Mouse (Mus musculus) heart, embryonic 13.5 days (tissue): Measurements from ENCODE around the gene Fam193b. TPM values are rescaled to one million over a fixed set of nuclear protein-coding genes. Genes with fewer than 3 reads are reported as not detected.

ENCODE experiments used
- ATAC-seq: fragments of 200-750 bp; cut with Nextera tagmentation; 2 replicates; pipeline ENCODE4 v1.8.0; 2017; ENCODE audit warnings: moderate TSS enrichment; ENCODE audit not compliant: insufficient number of reproducible peaks, low FRiP score, low TSS enrichment; ENCODE audit errors: extremely low read depth
- H3K27ac ChIP-seq: fragments of 300-500 bp; sonication (generic); replicated peaks from 2 replicates; pipeline ENCODE4 v1.5.1; 2015; ENCODE audit warnings: moderate library complexity, mild to moderate bottlenecking, inconsistent platforms
- H3K27me3 ChIP-seq: fragments of 300-500 bp; sonication (generic); replicated peaks from 2 replicates; pipeline ENCODE4 v1.6.1; 2015; ENCODE audit warnings: mild to moderate bottlenecking, inconsistent platforms
- H3K36me3 ChIP-seq: fragments of 300-500 bp; sonication (generic); 2 replicates; pipeline ENCODE4 v1.6.1; 2015; ENCODE audit warnings: mild to moderate bottlenecking, inconsistent platforms
- H3K4me1 ChIP-seq: fragments of 300-500 bp; sonication (generic); 2 replicates; pipeline ENCODE4 v1.6.1; 2015; ENCODE audit warnings: inconsistent platforms
- H3K4me2 ChIP-seq: fragments of 300-500 bp; sonication (generic); 2 replicates; pipeline ENCODE4 v1.6.1; 2015; ENCODE audit warnings: inconsistent platforms, mild to moderate bottlenecking, moderate library complexity
- H3K4me3 ChIP-seq: fragments of 300-500 bp; sonication (generic); 2 replicates; pipeline ENCODE4 v1.5.1; 2015; ENCODE audit warnings: moderate library complexity, mild to moderate bottlenecking, inconsistent platforms
- H3K9ac ChIP-seq: fragments of 300-500 bp; sonication (generic); 2 replicates; pipeline ENCODE4 v1.6.1; 2015; ENCODE audit warnings: inconsistent platforms, mild to moderate bottlenecking, moderate library complexity
- H3K9me3 ChIP-seq: fragments of 300-500 bp; sonication (generic); 2 replicates; pipeline ENCODE4 v1.6.1; 2016; ENCODE audit warnings: inconsistent platforms
- WGBS: fragments of 180-500 bp; shearing (Covaris S2); methylation state at CpG from one replicate; pipeline ENCODE4 v1.1.7; 2015; ENCODE audit warnings: mixed read lengths; 5-methylcytosine and 5-hydroxymethylcytosine counted together
- polyA plus RNA-seq: library from polyadenylated mRNA; unstranded; fragments of >200 nt; fragmentation: Nextera tagmentation; extraction: Ambion mirVana; gene quantifications from 2 replicates; pipeline ENCODE4 v1.2.1, GENCODE M21; 2015

The Fam193b gene
- polyA plus RNA-seq, 1 experiment from 2014 or later = 23.7 TPM

GRCm38 (mm10) chr13:55510668-55511491 is 60.0 kb downstream of the Fam193b start:
- H3K27me3 ChIP-seq = peaks cover 21% of the 10 kb centered on the region
- peaks cover 51% of the 10 kb centered on the region for H3K36me3 ChIP-seq
- peak overlapping the region; percentile 98 for H3K9ac ChIP-seq
- H3K4me2 ChIP-seq = peak overlapping the region; percentile 80
- peaks cover 55% of the 10 kb centered on the region for H3K4me1 ChIP-seq
- no peaks in the 10 kb centered on the region for H3K9me3 ChIP-seq
- H3K4me3 ChIP-seq = peak overlapping the region; percentile 93
- peak; percentile 56 for ATAC-seq
- H3K27ac ChIP-seq = peak overlapping the region; percentile 99
- WGBS = 4% methylated on average over 6 of the region's 6 CpGs

GRCm38 (mm10) chr13:55510332-55510667 is 60.6 kb downstream of the Fam193b start:
- Histone ChIP-seq H3K36me3 (peaks cover 57% of the 10 kb centered on the region), H3K9ac (peak overlapping the region; percentile 69), H3K4me3 (peak overlapping the region; percentile 93), H3K4me2 (peak overlapping the region; percentile 80), H3K4me1 (peaks cover 55% of the 10 kb centered on the region), H3K27ac (peak overlapping the region; percentile 99), H3K27me3 (peaks cover 17% of the 10 kb centered on the region), H3K9me3 (no peaks in the 10 kb centered on the region)
- ATAC-seq = no peak
- 22% methylated on average over 3 of the region's 3 CpGs for WGBS

GRCm38 (mm10) chr13:55508531-55508930 is 62.4 kb downstream of the Fam193b start:
- no peak for ATAC-seq
- peaks cover 59% of the 10 kb centered on the region for H3K4me1 ChIP-seq
- WGBS = 87% methylated on average over 10 of the region's 10 CpGs

GRCm38 (mm10) chr13:55507877-55508276 is 63.0 kb downstream of the Fam193b start:
- no peak overlapping the region for H3K4me2 ChIP-seq
- H3K36me3 ChIP-seq = peaks cover 81% of the 10 kb centered on the region
- peaks cover 61% of the 10 kb centered on the region for H3K4me1 ChIP-seq
- no peak overlapping the region for H3K4me3 ChIP-seq
- H3K9ac ChIP-seq = no peak overlapping the region
- no peak overlapping the region for H3K27ac ChIP-seq
- 0 out of 2 replicates have a peak, but pooled peaks cover 4% of the 10 kb centered on the region for H3K27me3 ChIP-seq
- 67% methylated on average over 11 of the region's 11 CpGs for WGBS
- ATAC-seq = no peak
- no peaks in the 10 kb centered on the region for H3K9me3 ChIP-seq

More at GRCm38 (mm10) chr13:55508531-55508930, 62.4 kb downstream of the Fam193b start:
- H3K27me3 ChIP-seq = 0 out of 2 replicates have a peak, but pooled peaks cover 4% of the 10 kb centered on the region
- H3K9ac ChIP-seq = 0 out of 2 replicates have a peak overlapping the region, but pooled peaks have one; percentile 69
- no peak overlapping the region for H3K4me2 ChIP-seq
- no peak overlapping the region for H3K27ac ChIP-seq
- H3K4me3 ChIP-seq = no peak overlapping the region
- H3K36me3 ChIP-seq = peaks cover 75% of the 10 kb centered on the region
- H3K9me3 ChIP-seq = no peaks in the 10 kb centered on the region

- H3K9ac ChIP-seq = no peak overlapping the region
- 93% methylated on average over 10 of the region's 10 CpGs for WGBS
- 0 out of 2 replicates have a peak, but pooled peaks cover 4% of the 10 kb centered on the region for H3K27me3 ChIP-seq
- H3K27ac ChIP-seq = no peak overlapping the region
- H3K9me3 ChIP-seq = no peaks in the 10 kb centered on the region
- H3K36me3 ChIP-seq = peaks cover 91% of the 10 kb centered on the region
- H3K4me3 ChIP-seq = no peak overlapping the region
- no peak overlapping the region for H3K4me2 ChIP-seq
- no peak for ATAC-seq
- peaks cover 53% of the 10 kb centered on the region for H3K4me1 ChIP-seq
These were observed 64.2 kb downstream of the Fam193b start for GRCm38 (mm10) chr13:55506697-55507096.

GRCm38 (mm10) chr13:55505810-55506209 is 65.1 kb downstream of the Fam193b start:
- no peak overlapping the region for H3K27ac ChIP-seq
- peaks cover 44% of the 10 kb centered on the region for H3K4me1 ChIP-seq
- no peak for ATAC-seq
- 91% methylated on average over 9 of the region's 9 CpGs for WGBS
- H3K36me3 ChIP-seq = peaks cover 96% of the 10 kb centered on the region
- no peak overlapping the region for H3K4me2 ChIP-seq
- H3K9me3 ChIP-seq = no peaks in the 10 kb centered on the region
- no peak overlapping the region for H3K4me3 ChIP-seq
- no peak overlapping the region for H3K9ac ChIP-seq
- H3K27me3 ChIP-seq = peaks cover 5% of the 10 kb centered on the region; the same call in 1 of the 2 replicates

- H3K9ac ChIP-seq = no peak overlapping the region
- ATAC-seq = no peak
- WGBS = 88% methylated on average over 5 of the region's 5 CpGs
These were observed 66.5 kb downstream of the Fam193b start for GRCm38 (mm10) chr13:55504390-55504789.

GRCm38 (mm10) chr13:55502405-55502804 is 68.5 kb downstream of the Fam193b start:
- no peak for ATAC-seq
- Histone ChIP-seq H3K9me3 (no peaks in the 10 kb centered on the region), H3K27ac (no peak overlapping the region), H3K36me3 (peaks cover 99% of the 10 kb centered on the region), H3K4me1 (peaks cover 16% of the 10 kb centered on the region), H3K9ac (no peak overlapping the region), H3K4me3 (no peak overlapping the region), H3K27me3 (peaks cover 30% of the 10 kb centered on the region), H3K4me2 (no peak overlapping the region)
- WGBS = 80% methylated on average over 8 of the region's 8 CpGs

More at GRCm38 (mm10) chr13:55504390-55504789, 66.5 kb downstream of the Fam193b start:
- Histone ChIP-seq H3K27me3 (peaks cover 12% of the 10 kb centered on the region; the same call in 1 of the 2 replicates), H3K4me3 (no peak overlapping the region), H3K9me3 (no peaks in the 10 kb centered on the region), H3K36me3 (peaks cover 100% of the 10 kb centered on the region), H3K27ac (no peak overlapping the region), H3K4me1 (peaks cover 30% of the 10 kb centered on the region), H3K4me2 (no peak overlapping the region)

- WGBS = 73% methylated on average over 10 of the region's 10 CpGs
- no peak overlapping the region for H3K9ac ChIP-seq
- H3K36me3 ChIP-seq = peaks cover 92% of the 10 kb centered on the region
- no peak overlapping the region for H3K27ac ChIP-seq
- H3K4me3 ChIP-seq = no peak overlapping the region
- H3K4me2 ChIP-seq = no peak overlapping the region
- H3K4me1 ChIP-seq = peaks cover 24% of the 10 kb centered on the region
- peaks cover 38% of the 10 kb centered on the region for H3K27me3 ChIP-seq
- H3K9me3 ChIP-seq = no peaks in the 10 kb centered on the region
- ATAC-seq = no peak
These were observed 70.3 kb downstream of the Fam193b start for GRCm38 (mm10) chr13:55500575-55500974.

- Histone ChIP-seq H3K4me3 (no peak overlapping the region), H3K9ac (no peak overlapping the region), H3K27ac (no peak overlapping the region), H3K4me1 (peaks cover 31% of the 10 kb centered on the region), H3K27me3 (peaks cover 41% of the 10 kb centered on the region), H3K36me3 (peaks cover 75% of the 10 kb centered on the region), H3K4me2 (no peak overlapping the region), H3K9me3 (no peaks in the 10 kb centered on the region)
- WGBS = 74% methylated on average over 11 of the region's 11 CpGs
- no peak for ATAC-seq
These were observed 72.0 kb downstream of the Fam193b start for GRCm38 (mm10) chr13:55498906-55499305.

GRCm38 (mm10) chr13:55496661-55497060 is 74.3 kb downstream of the Fam193b start:
- H3K4me3 ChIP-seq = no peak overlapping the region

More at GRCm38 (mm10) chr13:55496661-55497060, 74.3 kb downstream of the Fam193b start:
- Histone ChIP-seq H3K4me1 (peaks cover 29% of the 10 kb centered on the region), H3K27ac (no peak overlapping the region), H3K9ac (no peak overlapping the region), H3K36me3 (peaks cover 52% of the 10 kb centered on the region), H3K9me3 (no peaks in the 10 kb centered on the region), H3K4me2 (no peak overlapping the region), H3K27me3 (peaks cover 63% of the 10 kb centered on the region)
- WGBS = 74% methylated on average over 6 of the region's 6 CpGs
- ATAC-seq = no peak
